Mouse (Mus musculus): ENCODE data around the gene Atp4b. TPM values are rescaled to one million over a fixed set of nuclear protein-coding genes. Genes with fewer than 3 reads are reported as not detected.

Atp4b gene
- polyA plus RNA-seq, 1 experiment = 0.20 TPM

- Histone ChIP-seq H3K27me3 (replicated peaks; ENCODE audit: control insufficient read depth, insufficient read depth, low read length) (no peaks in the 10 kb centered on the region), H3K4me1 (ENCODE audit: control insufficient read depth, insufficient read depth, low read length) (no peaks in the 10 kb centered on the region), H3K4me3 (ENCODE audit: insufficient read depth, low read depth, low read length) (no peak overlapping the region), H3K36me3 (ENCODE audit: control insufficient read depth, insufficient read depth, low read length) (no peaks in the 10 kb centered on the region), H3K27ac (ENCODE audit: insufficient read depth, low read depth, low read length) (no peak overlapping the region)
- peak; percentile 57 for DNase-seq
- 20% methylated on average over 6 of the region's 6 CpGs for WGBS
- peak; percentile 85 for TF ChIP-seq CTCF (conservative IDR thresholded peaks at IDR 0.05; ENCODE audit: insufficient read depth, insufficient read length, low read depth, low read length)
- TF ChIP-seq POLR2A (IDR thresholded peaks at IDR 0.05; ENCODE audit: low read depth, low read length) = no peak
Measured at GRCm38 (mm10) chr8:13411597-13411996, 15.0 kb upstream of the Atp4b start.

- no peak for DNase-seq
- WGBS = 84% methylated on average over 5 of the region's 5 CpGs
- no peak overlapping the region for H3K27ac ChIP-seq (ENCODE audit: insufficient read depth, low read depth, low read length)
- H3K36me3 ChIP-seq (ENCODE audit: control insufficient read depth, insufficient read depth, low read length) = no peaks in the 10 kb centered on the region
- no peak overlapping the region for H3K4me3 ChIP-seq (ENCODE audit: insufficient read depth, low read depth, low read length)
- no peaks in the 10 kb centered on the region for H3K27me3 ChIP-seq (replicated peaks; ENCODE audit: control insufficient read depth, insufficient read depth, low read length)
- no peak for TF ChIP-seq POLR2A (IDR thresholded peaks at IDR 0.05; ENCODE audit: low read depth, low read length)
- TF ChIP-seq CTCF (conservative IDR thresholded peaks at IDR 0.05; ENCODE audit: insufficient read depth, insufficient read length, low read depth, low read length) = no peak
- no peaks in the 10 kb centered on the region for H3K4me1 ChIP-seq (ENCODE audit: control insufficient read depth, insufficient read depth, low read length)
Measured at GRCm38 (mm10) chr8:13406011-13406410, 9.4 kb upstream of the Atp4b start.

- 87% methylated on average over 5 of the region's 5 CpGs for WGBS
- no peak for DNase-seq
- TF ChIP-seq POLR2A (IDR thresholded peaks at IDR 0.05; ENCODE audit: low read depth, low read length) = no peak
- no peak for TF ChIP-seq CTCF (conservative IDR thresholded peaks at IDR 0.05; ENCODE audit: insufficient read depth, insufficient read length, low read depth, low read length)
Measured at GRCm38 (mm10) chr8:13404666-13405131, 8.1 kb upstream of the Atp4b start, which contains the start of gene Grk1. Gene Grk1 (plus strand): TSS chr8:13405081.

GRCm38 (mm10) chr8:13403517-13403916 lies 6.9 kb upstream of the Atp4b start:
- no peak overlapping the region for H3K4me3 ChIP-seq (ENCODE audit: insufficient read depth, low read depth, low read length)
- WGBS = 54% methylated on average over 6 of the region's 6 CpGs
- H3K27ac ChIP-seq (ENCODE audit: insufficient read depth, low read depth, low read length) = no peak overlapping the region
- no peaks in the 10 kb centered on the region for H3K4me1 ChIP-seq (ENCODE audit: control insufficient read depth, insufficient read depth, low read length)
- DNase-seq = no peak
- H3K36me3 ChIP-seq (ENCODE audit: control insufficient read depth, insufficient read depth, low read length) = no peaks in the 10 kb centered on the region
- TF ChIP-seq CTCF (conservative IDR thresholded peaks at IDR 0.05; ENCODE audit: insufficient read depth, insufficient read length, low read depth, low read length) (no peak), POLR2A (IDR thresholded peaks at IDR 0.05; ENCODE audit: low read depth, low read length) (no peak)
- H3K27me3 ChIP-seq (replicated peaks; ENCODE audit: control insufficient read depth, insufficient read depth, low read length) = no peaks in the 10 kb centered on the region

More at GRCm38 (mm10) chr8:13404666-13405131, 8.1 kb upstream of the Atp4b start, which contains the start of gene Grk1:
- Histone ChIP-seq H3K27ac (ENCODE audit: insufficient read depth, low read depth, low read length) (no peak within 1 kb of the TSS), H3K27me3 (replicated peaks; ENCODE audit: control insufficient read depth, insufficient read depth, low read length) (no peaks in the 10 kb centered on the region), H3K4me1 (ENCODE audit: control insufficient read depth, insufficient read depth, low read length) (no peaks in the 10 kb centered on the region), H3K36me3 (ENCODE audit: control insufficient read depth, insufficient read depth, low read length) (no peaks in the 10 kb centered on the region), H3K4me3 (ENCODE audit: insufficient read depth, low read depth, low read length) (no peak within 1 kb of the TSS)

- Histone ChIP-seq H3K4me3 (ENCODE audit: insufficient read depth, low read depth, low read length) (no peak overlapping the region), H3K36me3 (ENCODE audit: control insufficient read depth, insufficient read depth, low read length) (no peaks in the 10 kb centered on the region), H3K27me3 (replicated peaks; ENCODE audit: control insufficient read depth, insufficient read depth, low read length) (no peaks in the 10 kb centered on the region), H3K27ac (ENCODE audit: insufficient read depth, low read depth, low read length) (no peak overlapping the region), H3K4me1 (ENCODE audit: control insufficient read depth, insufficient read depth, low read length) (no peaks in the 10 kb centered on the region)
- TF ChIP-seq CTCF (conservative IDR thresholded peaks at IDR 0.05; ENCODE audit: insufficient read depth, insufficient read length, low read depth, low read length) = no peak
- TF ChIP-seq POLR2A (IDR thresholded peaks at IDR 0.05; ENCODE audit: low read depth, low read length) = no peak
- 89% methylated on average over 7 of the region's 7 CpGs for WGBS
- DNase-seq = no peak
Measured at GRCm38 (mm10) chr8:13393869-13394268, 2.8 kb downstream of the Atp4b start.

- no peak for DNase-seq
- H3K4me1 ChIP-seq (ENCODE audit: control insufficient read depth, insufficient read depth, low read length) = no peaks in the 10 kb centered on the region
- H3K4me3 ChIP-seq (ENCODE audit: insufficient read depth, low read depth, low read length) = no peak overlapping the region
- no peaks in the 10 kb centered on the region for H3K27me3 ChIP-seq (replicated peaks; ENCODE audit: control insufficient read depth, insufficient read depth, low read length)
- no peaks in the 10 kb centered on the region for H3K36me3 ChIP-seq (ENCODE audit: control insufficient read depth, insufficient read depth, low read length)
- WGBS = 75% methylated on average over 2 of the region's 2 CpGs
- TF ChIP-seq POLR2A (IDR thresholded peaks at IDR 0.05; ENCODE audit: low read depth, low read length) = no peak
- TF ChIP-seq CTCF (conservative IDR thresholded peaks at IDR 0.05; ENCODE audit: insufficient read depth, insufficient read length, low read depth, low read length) = no peak
- H3K27ac ChIP-seq (ENCODE audit: insufficient read depth, low read depth, low read length) = no peak overlapping the region
Measured at GRCm38 (mm10) chr8:13388744-13389143, 7.9 kb downstream of the Atp4b start.

- Histone ChIP-seq H3K36me3 (ENCODE audit: control insufficient read depth, insufficient read depth, low read length) (no peaks in the 10 kb centered on the region), H3K27ac (ENCODE audit: insufficient read depth, low read depth, low read length) (no peak overlapping the region), H3K4me3 (ENCODE audit: insufficient read depth, low read depth, low read length) (no peak overlapping the region), H3K27me3 (replicated peaks; ENCODE audit: control insufficient read depth, insufficient read depth, low read length) (no peaks in the 10 kb centered on the region), H3K4me1 (ENCODE audit: control insufficient read depth, insufficient read depth, low read length) (no peaks in the 10 kb centered on the region)
- TF ChIP-seq POLR2A (IDR thresholded peaks at IDR 0.05; ENCODE audit: low read depth, low read length) (no peak), CTCF (conservative IDR thresholded peaks at IDR 0.05; ENCODE audit: insufficient read depth, insufficient read length, low read depth, low read length) (no peak)
- 73% methylated on average over 8 of the region's 8 CpGs for WGBS
- DNase-seq = no peak
Measured at GRCm38 (mm10) chr8:13387728-13388127, 8.9 kb downstream of the Atp4b start.
